Mouse (Mus musculus): ENCODE results near the gene Qars.

Gene Qars

GRCm38 (mm10) chr9:108507619-108508434, at the start of gene Qars:
TSS of gene Qars (plus strand) at chr9:108507706.
- peak; percentile 98 for DNase-seq

- no peak for DNase-seq
Observed at GRCm38 (mm10) chr9:108459939-108460318, 47.6 kb upstream of the Qars start.

GRCm38 (mm10) chr9:108460319-108461178, 47.0 kb upstream of the Qars start, which contains the start of gene Ccdc71:
TSS of gene Ccdc71 (plus strand) at chr9:108460527.
- peak; percentile 90 for DNase-seq

- DNase-seq: peak; percentile 48
Observed at GRCm38 (mm10) chr9:108461181-108461631, 46.3 kb upstream of the Qars start, which contains the start of gene Klhdc8b. TSS of gene Klhdc8b (minus strand) at chr9:108461581.

- DNase-seq: no peak
Observed at GRCm38 (mm10) chr9:108461675-108462074, 45.8 kb upstream of the Qars start.

- DNase-seq: peak; percentile 46
Observed at GRCm38 (mm10) chr9:108462192-108462591, 45.3 kb upstream of the Qars start.

GRCm38 (mm10) chr9:108463713-108464112, 43.8 kb upstream of the Qars start:
- DNase-seq: no peak

GRCm38 (mm10) chr9:108466219-108466618, 41.3 kb upstream of the Qars start:
- no peak for DNase-seq

GRCm38 (mm10) chr9:108469430-108469829, 38.1 kb upstream of the Qars start:
- no peak for DNase-seq

GRCm38 (mm10) chr9:108469845-108470244, 37.7 kb upstream of the Qars start:
- no peak for DNase-seq

- no peak for DNase-seq
Observed at GRCm38 (mm10) chr9:108474528-108474927, 33.0 kb upstream of the Qars start.

GRCm38 (mm10) chr9:108478638-108479156, 28.8 kb upstream of the Qars start:
- DNase-seq: peak; percentile 91

GRCm38 (mm10) chr9:108479241-108479640, 28.3 kb upstream of the Qars start:
- DNase-seq: no peak

- DNase-seq: peak; percentile 71
Observed at GRCm38 (mm10) chr9:108479721-108480351, 27.7 kb upstream of the Qars start, which contains the start of gene Lamb2. TSS of gene Lamb2 (plus strand) at chr9:108479736.

GRCm38 (mm10) chr9:108480813-108481519, 26.5 kb upstream of the Qars start:
- no peak for DNase-seq

- DNase-seq: peak; percentile 1
Observed at GRCm38 (mm10) chr9:108481520-108482210, 25.8 kb upstream of the Qars start.

GRCm38 (mm10) chr9:108483051-108483790, 24.3 kb upstream of the Qars start:
- DNase-seq: no peak

- DNase-seq: no peak
Observed at GRCm38 (mm10) chr9:108484021-108484420, 23.5 kb upstream of the Qars start.

GRCm38 (mm10) chr9:108485301-108485875, 22.1 kb upstream of the Qars start:
- no peak for DNase-seq

GRCm38 (mm10) chr9:108486973-108487530, 20.5 kb upstream of the Qars start:
- DNase-seq: no peak

Data from kidney, postnatal 14 days (tissue).